Mouse (Mus musculus) natural killer cell, adult 2 months (primary cell): ENCODE measurements around the gene Ablim1.

ENCODE experiments used
- DNase-seq, 2 experiments: peaks; one replicate each; pipeline ENCODE4 v3.0.0; 2022; ENCODE audit warnings: low spot score in 2 of 2

Gene Ablim1

DNA sequence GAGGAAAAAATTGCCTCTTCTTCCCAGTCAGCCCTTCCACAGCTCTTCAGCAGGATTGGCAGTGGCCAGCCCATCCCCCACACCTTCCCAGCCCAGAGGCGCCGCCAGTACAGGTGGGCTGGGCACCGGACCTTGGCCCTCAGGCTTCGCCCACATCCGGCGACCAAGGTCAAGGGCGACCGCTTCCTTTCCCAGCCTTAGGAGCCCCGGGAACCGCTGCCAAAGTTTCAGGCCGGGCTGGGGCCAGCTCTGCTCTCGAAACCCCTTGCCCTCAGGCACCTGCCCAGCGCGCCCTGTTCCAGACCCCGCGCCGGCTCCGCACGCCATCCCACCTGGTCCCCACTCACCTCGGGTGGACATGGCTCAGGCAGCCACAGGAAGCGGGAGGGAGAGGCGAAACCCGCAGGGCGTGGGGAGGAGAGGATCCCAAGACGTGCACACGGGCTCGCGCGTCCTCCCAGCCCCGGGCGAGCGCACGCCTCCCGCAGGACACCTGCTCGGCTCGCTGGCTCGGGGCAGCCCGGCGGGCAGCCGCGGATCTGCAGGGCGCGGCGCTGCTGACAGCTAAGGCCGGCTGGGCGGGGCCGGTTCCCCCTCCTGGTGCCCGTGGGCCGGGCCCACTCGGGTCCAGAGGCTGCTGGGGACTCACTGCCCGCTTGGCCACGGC, at the start of gene Ablim1:
Ablim1 (minus strand) TSS at position 574 of the 667 bp plus-strand sequence.
- DNase-seq, result peak; percentile 4 to 11

DNA sequence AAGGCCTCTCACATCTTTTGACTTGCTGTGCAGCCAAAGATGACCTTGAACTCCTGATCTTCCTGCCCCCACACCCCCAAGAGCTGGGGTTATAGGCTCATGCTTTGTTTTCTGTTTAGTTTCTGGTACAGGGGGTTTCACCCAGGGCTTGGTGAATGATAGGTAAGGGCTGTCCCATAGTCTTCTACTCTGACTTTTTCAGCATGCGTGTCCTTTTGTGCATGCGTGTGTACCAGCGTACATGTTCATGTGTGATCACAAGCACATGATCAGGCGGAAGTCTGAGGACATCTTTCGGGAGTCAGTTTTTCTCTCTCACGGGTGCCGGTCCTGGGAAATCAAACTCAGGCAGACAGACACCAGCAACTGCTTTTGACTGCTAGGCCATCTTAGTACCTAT, 48.8 kb upstream of the Ablim1 start:
- DNase-seq, result no peak

GRCm38 (mm10) chr19:57363076-57363475, 48.4 kb upstream of the Ablim1 start:
- DNase-seq, result no peak

- DNase-seq, result no peak
Measured at GRCm38 (mm10) chr19:57362586-57362985, 47.9 kb upstream of the Ablim1 start.

GRCm38 (mm10) chr19:57361939-57362307, 47.2 kb upstream of the Ablim1 start:
- no peak for DNase-seq

GRCm38 (mm10) chr19:57361131-57361938, 46.6 kb upstream of the Ablim1 start:
- DNase-seq, result peak; percentile 24 to 39

GRCm38 (mm10) chr19:57360341-57361130, 45.8 kb upstream of the Ablim1 start, which contains the start of gene Fam160b1:
Gene Fam160b1, plus strand, starts transcription at chr19:57360680.
- DNase-seq, result peak; percentile 88 to 92

GRCm38 (mm10) chr19:57359701-57360326, 45.1 kb upstream of the Ablim1 start:
- no peak for DNase-seq

DNA sequence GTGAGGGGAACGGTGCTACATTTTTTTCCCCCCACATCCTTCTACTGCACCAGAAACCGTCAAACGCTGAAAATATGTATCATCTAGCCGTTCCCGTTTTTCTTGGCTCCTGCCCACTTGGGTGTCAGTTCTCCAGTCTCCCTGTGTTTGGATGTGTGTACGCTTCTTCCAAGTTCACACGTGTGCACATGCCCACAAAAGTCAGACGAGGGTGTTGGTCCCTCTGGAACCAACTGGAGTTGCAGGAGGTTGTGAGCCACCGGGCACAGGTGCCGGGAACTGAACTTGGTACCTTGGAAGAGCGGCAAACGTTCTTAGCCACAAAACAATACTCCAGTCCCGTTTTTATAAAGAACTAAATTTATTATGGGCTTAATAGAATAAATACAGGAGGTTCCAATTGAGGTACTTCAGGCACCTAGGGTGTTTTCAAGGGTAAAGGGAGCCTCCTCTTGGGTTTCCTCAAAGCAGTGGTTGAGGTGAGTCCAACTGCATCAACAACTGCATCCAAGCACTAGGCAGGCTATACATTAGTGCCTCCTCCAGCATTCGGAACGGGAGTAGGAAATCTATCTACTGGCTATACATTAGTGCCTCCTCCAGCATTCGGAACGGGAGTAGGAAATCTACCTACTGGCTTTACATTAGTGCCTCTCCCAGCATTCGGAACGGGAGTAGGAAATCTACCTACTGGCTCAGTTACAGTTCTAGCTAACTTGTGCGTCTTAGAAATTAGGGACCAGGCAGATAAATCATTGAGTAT, 44.3 kb upstream of the Ablim1 start:
- no peak for DNase-seq

- peak; percentile 78 to 82 for DNase-seq
Measured at GRCm38 (mm10) chr19:57358322-57358721, 43.6 kb upstream of the Ablim1 start.

- no peak for DNase-seq
Measured at GRCm38 (mm10) chr19:57357811-57358210, 43.1 kb upstream of the Ablim1 start.

- DNase-seq, result no peak
Measured at GRCm38 (mm10) chr19:57357244-57357643, 42.5 kb upstream of the Ablim1 start.

GRCm38 (mm10) chr19:57356273-57356672, 41.6 kb upstream of the Ablim1 start:
- peak in 1 of 2 experiments; percentile 16 for DNase-seq

- DNase-seq, result peak; percentile 68 to 73
Measured at GRCm38 (mm10) chr19:57355451-57356251, 40.9 kb upstream of the Ablim1 start.

GRCm38 (mm10) chr19:57354715-57355114, 40.0 kb upstream of the Ablim1 start:
- DNase-seq, result no peak

GRCm38 (mm10) chr19:57354050-57354449, 39.3 kb upstream of the Ablim1 start:
- DNase-seq, result no peak

GRCm38 (mm10) chr19:57353228-57353627, 38.5 kb upstream of the Ablim1 start:
- DNase-seq, result no peak

DNA sequence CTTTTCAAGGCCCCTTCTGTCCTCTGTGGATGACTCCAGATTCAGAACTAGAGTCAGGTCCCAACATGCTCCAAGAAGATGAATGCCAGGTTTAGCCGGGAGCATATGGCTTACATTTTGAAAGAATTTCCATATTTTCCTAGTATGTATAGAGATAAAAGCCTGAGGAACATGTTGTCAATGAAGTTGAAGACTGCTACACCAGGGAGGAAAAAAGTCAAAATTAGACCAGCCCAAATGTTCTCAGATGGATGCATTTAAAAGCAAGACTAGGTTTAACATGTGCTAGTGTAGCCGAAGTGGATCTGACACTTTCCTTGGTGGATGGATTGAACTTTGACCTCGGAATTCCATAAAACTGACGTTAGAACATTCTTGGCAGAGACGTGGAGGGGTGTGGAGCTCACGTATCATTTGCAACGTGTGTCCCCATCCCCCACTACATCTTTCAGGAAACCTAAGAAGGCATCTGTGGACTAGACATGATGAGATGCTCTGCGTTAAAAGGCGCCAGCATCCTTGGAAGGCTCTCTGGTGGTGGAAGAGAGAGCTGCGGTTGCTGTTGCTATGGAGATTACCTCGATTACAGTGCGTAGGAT, 37.7 kb upstream of the Ablim1 start:
- no peak for DNase-seq

DNA sequence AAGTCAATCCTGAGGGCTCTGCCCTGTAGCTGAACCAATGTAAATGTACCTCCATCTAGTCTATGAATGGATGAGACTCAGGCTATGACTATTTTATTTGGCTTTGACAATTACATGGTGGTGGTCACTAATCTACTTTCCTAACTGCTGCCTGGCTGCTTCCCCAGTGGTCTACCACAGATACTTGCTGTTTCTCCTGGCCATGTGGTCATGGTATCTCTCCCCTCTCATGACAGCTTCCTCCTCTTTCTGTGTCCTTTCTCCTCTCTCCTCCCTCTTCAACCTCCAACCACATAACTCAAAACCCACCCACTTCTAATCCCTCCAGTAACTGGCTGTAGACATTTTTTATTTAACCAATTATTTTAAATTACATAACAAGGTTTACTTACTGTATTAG, 34.4 kb upstream of the Ablim1 start:
- no peak for DNase-seq

DNA sequence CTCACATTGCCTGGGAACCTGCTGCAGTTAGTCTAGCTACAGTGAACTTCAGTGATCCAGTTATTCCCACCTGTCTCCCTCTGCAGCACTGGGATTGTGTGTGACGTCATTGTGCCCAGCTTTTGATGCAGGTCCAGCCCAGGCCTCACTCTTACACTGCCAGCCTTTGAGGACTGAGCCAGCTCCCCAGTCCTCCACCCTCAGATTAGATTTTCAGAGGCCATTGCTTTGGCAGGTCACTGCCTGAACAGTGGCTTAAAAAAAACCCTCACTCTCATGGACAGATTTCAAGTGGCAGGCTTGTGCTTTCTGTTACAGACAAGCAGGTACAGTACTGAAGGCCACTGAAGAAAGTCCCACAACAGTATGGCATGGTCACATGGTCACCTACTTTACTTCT, 30.0 kb upstream of the Ablim1 start:
- no peak for DNase-seq
